Mouse (Mus musculus) lung, adult 2 months (tissue): ENCODE data around the gene Gm3159. TPM values are rescaled to one million over a fixed set of nuclear protein-coding genes. Genes with fewer than 3 reads are reported as not detected.
"Not testable (repeated sequence)": the region's sequence is repeated elsewhere in the genome, so short reads cannot be mapped to it uniquely, and the experiment has no call there.

ENCODE experiments used
- DNase-seq: peaks from one replicate; pipeline ENCODE4 v3.0.0; 2022
- H3K4me1 ChIP-seq: fragments of 200-500 bp; 2 replicates; pipeline ENCODE4 v1.6.1; 2011; ENCODE audit warnings: low read length; ENCODE audit not compliant: control insufficient read depth, insufficient read depth
- H3K4me3 ChIP-seq: fragments of 200-500 bp; replicated peaks from 2 replicates; pipeline ENCODE3; 2011; ENCODE audit warnings: low read depth, mild to moderate bottlenecking, control low read depth, low read length; ENCODE audit errors: extremely low read depth
- WGBS: fragments of 180-500 bp; shearing (Covaris S2); methylation state at CpG from one replicate; pipeline ENCODE4 v1.1.7; 2018; 5-methylcytosine and 5-hydroxymethylcytosine counted together
- polyA plus RNA-seq: library from polyadenylated mRNA; depleted of rRNA; stranded (reverse); fragments of >200 nt; gene quantifications from 2 replicates; pipeline ENCODE4 v1.2.3, GENCODE M21; 2012; rRNA removed

The Gm3159 gene
- polyA plus RNA-seq = not detected in 2 replicates

DNA sequence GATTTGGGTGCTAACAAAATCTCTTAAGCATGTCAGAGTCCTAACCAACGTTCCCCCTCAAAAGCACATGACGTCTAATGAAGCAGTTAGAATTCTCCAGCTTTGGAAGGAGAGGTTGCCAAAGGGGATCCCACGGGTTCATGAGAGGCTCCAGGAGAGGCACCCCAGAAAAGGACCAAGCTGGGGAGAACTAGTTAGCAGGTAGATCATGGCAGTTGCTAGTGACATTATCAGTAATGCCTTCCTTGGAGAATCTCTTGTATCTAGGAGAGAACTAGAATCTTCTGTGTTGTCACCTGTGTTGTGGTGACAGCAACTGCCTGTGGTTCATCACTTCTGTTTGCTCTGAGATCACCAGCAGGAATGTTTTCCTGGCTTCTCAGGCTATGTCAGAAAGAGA lies at the start of gene Gm3159:
Gene Gm3159, plus strand, starts transcription at position 301 of the 400 bp plus-strand sequence.
- H3K4me1 ChIP-seq, H3K4me3 ChIP-seq, DNase-seq: not testable (repeated sequence)
- 63% methylated on average over 2 of the region's 3 CpGs for WGBS

DNA sequence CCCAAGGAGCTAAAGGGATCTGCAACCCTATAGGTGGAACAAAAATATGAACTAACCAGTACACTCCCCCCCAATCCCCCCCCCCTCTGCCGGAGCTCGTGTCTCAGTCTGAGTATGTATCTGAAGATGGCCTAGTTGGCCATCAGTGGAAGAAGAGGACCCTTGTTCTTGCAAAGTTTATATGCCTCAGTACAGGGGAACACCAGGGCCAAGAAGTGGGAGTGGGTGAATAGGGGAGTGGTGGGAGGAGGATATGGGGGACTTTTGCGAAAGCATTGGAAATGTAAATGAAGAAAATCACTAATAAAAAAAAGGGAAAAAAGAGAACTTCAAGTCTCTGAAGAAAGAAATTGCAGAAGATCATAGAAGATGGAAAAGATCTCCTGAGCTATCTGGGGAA lies 28.3 kb upstream of the Gm3159 start:
- 77% methylated on average over 3 of the region's 3 CpGs for WGBS

DNA sequence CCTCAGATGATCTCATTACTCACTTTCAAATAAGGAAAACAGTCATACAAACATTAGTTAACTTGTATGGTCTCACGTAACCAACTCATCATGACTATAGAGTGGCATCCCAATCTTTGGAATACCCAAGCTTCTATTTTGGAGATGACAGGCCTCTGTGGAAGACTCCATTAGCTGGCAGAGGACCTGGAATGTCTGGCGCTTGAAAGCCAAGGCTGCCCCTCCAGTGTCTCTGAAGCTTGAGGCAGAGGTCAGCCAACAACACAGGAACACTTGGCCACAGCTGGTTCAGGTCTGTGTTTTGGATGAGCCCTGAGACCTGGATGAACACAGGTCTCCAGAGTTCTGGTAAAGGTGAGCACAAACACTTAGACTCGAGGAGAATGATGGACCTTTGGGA lies 27.6 kb upstream of the Gm3159 start:
- not testable (repeated sequence) for DNase-seq
- WGBS = 72% methylated on average over 3 of the region's 3 CpGs

More for the DNA sequence above, 28.3 kb upstream of the Gm3159 start:
- DNase-seq, H3K4me3 ChIP-seq, H3K4me1 ChIP-seq: not testable (repeated sequence)

DNA sequence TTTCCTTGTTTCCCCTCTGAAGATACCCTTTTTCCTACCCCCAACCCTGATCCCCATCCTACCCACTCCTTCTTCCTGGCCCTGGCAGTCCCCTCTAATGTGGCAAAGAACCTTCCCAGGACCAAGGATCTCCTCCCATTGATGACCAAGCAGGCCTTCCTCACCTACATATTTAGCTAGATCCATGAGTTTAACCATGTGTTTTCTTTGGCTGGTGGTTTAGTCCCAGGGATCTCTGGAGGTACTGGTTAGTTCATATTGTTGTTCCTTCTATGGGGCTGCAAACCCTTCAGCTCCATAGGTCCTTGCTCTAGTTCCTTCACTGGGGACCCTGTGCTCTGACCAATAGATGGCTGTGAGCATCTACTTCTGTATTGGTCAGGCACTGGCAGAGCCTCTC lies 19.5 kb upstream of the Gm3159 start:
- H3K4me1 ChIP-seq, H3K4me3 ChIP-seq, DNase-seq: not testable (repeated sequence)

More for the DNA sequence above, 27.6 kb upstream of the Gm3159 start:
- H3K4me3 ChIP-seq, H3K4me1 ChIP-seq: not testable (repeated sequence)

DNA sequence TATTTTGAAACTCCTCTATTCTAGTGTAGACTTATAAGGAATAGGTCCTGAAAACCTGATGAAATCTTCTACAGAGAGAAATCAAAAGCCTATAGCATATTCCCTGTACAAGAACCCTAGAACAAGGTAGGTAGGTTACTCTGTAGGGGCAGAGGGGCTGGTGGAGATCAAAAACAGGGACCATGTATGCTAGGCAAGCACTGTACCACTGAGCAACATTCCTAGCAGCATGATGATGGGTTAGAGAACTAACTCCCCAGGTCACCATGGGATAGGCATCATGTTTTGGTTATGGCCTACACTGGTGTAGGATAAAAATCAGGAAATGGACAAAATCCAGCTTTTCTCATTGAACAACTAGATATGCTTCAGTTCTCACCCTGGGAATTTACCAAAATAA lies 11.7 kb upstream of the Gm3159 start:
- not testable (repeated sequence) for DNase-seq, H3K4me3 ChIP-seq, H3K4me1 ChIP-seq

DNA sequence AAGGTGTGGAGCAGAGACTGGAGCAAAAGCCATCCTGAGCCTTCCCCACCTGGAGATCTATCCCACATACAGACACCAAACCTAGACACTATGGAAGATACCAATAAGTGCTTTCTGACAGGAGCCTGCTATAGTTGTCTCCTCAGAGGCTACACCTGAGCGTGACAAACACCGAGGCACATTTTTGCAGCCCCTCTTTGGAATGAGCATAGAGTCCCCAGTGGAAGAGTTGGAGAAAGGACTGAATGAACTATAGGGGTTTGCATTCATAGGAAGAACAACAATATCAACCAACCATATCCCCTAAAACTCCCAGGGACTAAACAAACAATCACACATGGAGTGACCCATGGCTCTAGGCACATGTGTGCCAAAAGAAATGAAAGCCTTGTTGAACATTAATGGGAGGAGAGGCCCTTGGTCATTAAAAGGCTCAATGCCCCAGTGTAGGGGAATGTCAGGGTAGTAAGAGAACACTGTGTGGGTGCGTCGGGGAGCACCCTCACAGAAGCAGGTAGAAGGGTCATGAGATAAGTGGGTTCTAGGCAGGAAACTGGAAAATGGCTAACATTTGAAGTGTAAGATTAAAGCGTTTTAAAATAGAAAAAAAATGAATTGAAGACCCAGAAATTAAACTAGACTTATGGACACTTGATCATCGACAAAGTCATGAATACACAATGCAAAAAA lies 4.3 kb upstream of the Gm3159 start:
- H3K4me1 ChIP-seq, DNase-seq, H3K4me3 ChIP-seq: not testable (repeated sequence)
- 91% methylated on average over 4 of the region's 6 CpGs for WGBS

DNA sequence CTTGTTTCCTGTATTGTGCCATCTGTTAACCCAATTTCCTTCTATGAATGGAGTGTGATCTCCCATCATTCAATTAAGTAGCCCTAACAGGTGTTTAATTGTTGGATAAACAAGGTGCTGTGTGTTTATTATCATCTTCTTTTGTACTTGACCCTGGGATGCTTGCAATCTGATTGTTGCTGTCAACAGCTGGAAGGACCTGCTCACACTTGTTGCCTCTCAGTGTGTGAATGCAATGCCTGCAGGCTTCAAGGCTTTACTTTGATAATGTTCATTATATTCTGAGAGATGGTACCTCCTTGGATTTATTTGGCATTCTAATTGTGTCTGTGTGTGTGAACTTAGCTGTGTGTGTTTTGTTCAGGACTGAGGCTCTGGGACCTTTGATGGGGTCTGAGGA lies 1.3 kb downstream of the Gm3159 start:
- DNase-seq, H3K4me1 ChIP-seq: not testable (repeated sequence)

DNA sequence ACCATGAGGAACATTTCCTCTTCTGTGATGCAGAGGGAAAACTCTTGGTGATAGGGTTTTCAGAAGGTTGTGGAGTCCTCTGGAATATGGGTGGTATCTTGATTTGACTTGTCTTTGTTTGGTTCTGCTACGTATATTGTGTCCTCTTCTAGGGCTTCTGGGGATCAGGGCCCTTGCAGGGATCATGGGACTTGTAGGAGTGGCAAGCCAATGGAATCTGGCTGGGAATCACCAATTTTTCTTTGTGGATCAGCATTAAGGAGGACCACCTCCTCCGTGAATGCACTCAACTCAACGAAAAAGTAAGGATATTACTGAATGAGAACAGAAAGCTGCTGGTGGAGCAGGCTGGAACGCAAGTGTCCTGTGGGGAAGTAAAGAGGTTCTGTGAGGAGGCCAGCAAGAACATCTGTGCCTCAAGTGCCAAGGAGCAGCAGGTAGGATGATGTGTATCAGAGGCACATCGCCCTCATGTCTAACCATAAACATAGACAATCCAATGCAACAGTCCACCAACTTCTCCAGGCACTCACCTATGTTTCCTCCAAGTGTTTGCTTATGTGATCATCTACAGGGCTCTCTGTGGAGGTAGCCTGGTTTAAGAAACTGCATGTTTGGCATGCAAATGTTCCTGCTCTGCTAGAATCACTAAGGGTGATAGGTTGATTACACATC lies 2.9 kb downstream of the Gm3159 start:
- H3K4me3 ChIP-seq, H3K4me1 ChIP-seq, DNase-seq: not testable (repeated sequence)
- 84% methylated on average over 5 of the region's 5 CpGs for WGBS

More for the DNA sequence above, 1.3 kb downstream of the Gm3159 start:
- H3K4me3 ChIP-seq = not testable (repeated sequence)

DNA sequence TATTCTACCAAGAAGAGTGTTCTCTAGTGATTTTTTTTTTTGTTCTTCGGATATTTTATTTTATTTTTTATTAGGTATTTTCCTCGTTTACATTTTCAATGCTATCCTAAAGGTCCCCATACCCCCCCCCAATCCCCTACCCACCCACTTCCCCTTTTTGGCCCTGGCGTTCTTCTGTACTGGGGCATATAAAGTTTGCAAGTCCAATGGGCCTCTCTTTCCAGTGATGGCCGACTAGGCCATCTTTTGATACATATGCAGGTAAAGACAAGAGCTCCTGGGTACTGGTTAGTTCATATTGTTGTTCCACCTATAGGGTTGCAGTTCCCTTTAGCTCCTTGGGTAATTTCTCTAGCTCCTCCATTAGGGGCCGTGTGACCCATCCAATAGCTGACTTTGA lies 3.9 kb downstream of the Gm3159 start:
- not testable (repeated sequence) for DNase-seq, H3K4me1 ChIP-seq, H3K4me3 ChIP-seq
- WGBS = 69% methylated on average over 5 of the region's 5 CpGs

DNA sequence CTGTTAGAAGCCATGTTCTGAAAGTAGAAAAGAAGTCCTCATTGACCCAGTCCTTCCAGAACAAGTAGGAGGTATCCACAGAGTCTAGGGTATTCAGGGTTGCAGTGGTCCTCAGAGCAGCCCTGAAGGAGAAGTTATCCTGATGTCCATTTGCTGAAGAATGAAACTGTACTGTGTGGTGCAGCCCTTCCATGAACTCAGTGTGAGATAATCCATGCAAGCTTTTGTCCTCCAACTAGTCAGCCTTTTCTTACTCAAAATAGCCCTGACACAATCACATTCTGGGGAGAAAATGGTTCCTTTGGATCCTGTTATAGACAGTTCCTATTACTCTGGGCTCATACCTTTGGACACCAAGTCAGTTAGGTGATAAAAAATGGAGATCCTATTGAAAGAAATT lies 6.5 kb downstream of the Gm3159 start:
- H3K4me1 ChIP-seq, H3K4me3 ChIP-seq, DNase-seq: not testable (repeated sequence)

DNA sequence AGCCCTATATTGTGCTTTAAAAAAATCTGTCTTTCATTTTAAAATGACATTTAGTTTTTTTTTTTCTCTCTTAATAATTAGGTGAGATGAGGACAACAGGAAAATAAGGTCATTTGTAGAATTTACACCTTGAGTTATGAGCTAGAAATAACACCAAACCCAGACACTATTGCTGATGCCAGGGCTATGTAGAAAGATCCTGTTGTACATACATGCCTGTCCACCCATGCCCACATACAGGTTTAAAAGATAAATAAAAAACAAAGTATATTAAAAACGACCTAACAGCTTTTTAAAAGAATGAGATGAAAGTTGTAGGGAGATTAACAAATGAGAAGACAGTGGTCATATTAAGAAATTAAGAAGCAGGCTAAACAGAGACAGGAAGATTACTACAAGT lies 12.6 kb downstream of the Gm3159 start:
- WGBS = 43% methylated on average over 1 of the region's 1 CpGs
- H3K4me3 ChIP-seq, H3K4me1 ChIP-seq, DNase-seq: not testable (repeated sequence)

DNA sequence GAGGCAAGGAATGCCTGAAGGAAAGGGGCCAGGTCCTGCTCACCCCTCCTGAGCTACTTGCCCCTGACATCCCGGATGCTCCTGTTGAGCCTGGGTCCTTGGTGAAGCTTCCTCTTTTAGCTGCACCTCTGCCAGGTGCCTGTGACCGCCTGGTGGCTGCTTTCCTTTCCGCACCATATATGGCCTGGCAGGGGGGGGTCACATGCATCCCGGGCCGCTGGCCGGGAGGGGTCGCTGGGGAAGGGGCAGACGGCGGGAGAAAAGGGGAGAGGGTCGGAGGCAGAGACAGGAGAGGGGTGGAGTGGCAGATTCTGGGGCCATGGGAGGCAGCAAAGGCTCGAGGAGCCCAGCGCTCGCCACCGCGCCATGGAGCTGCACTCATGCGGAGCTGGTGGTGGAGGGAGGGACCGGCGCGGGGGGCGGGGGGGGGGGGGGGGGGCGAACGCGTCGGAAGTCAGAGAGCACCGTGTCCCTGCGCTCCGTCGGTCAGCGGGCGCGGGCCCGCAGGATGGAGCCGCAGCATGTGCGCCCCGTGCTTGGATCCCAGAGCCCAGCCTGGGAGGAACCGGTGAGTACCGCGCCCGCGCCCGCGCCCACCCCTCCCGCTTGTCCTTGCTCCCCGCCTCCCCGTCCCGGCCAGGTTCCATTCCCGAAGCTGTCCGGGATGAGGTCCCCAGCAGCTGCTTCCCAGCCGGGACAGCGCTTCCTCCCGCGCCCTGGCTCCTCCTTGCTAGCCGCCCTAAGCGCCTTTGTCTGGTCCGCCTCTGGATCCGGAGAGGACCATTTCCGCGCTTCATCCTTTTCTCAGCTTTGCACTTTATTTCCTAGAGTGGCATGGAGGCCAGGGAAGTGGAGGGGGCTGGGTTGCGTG lies 17.9 kb downstream of the Gm3159 start, which contains the start of gene Gm3164:
Gene Gm3164, plus strand, starts transcription at position 484 of the 871 bp plus-strand sequence.
- not testable (repeated sequence) for H3K4me3 ChIP-seq, DNase-seq, H3K4me1 ChIP-seq
- 2% methylated on average over 40 of the region's 59 CpGs for WGBS

DNA sequence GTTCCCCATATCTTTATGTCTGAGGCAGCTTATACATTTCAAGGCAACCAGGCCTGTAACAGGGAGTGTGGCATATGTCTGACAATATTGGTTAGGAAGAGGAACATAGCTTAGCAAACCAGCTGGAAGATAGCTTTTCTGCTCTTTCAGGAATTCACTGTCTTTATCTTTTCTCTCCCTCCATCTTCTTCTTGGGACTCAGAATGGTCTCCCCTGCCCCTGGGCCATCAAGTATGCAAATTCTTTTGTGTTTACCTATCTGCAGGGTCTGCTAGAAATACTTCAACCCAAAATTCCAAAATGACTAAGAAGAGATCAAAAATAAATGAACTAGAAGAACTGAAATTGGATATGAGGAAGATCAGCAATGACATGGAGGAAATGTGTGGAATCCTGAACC lies 33.4 kb downstream of the Gm3159 start, which contains the start of gene Gm3173:
Gene Gm3173, plus strand, starts transcription at position 301 of the 400 bp plus-strand sequence.
- not testable (repeated sequence) for DNase-seq, H3K4me3 ChIP-seq, H3K4me1 ChIP-seq
